Mouse (Mus musculus) megakaryocyte, embryonic 14.5 days (primary cell): ENCODE results near the gene Garnl3. TPM values are rescaled to one million over a fixed set of nuclear protein-coding genes. Genes with fewer than 3 reads are reported as not detected.

Experiments used
- H3K27me3 ChIP-seq: replicated peaks from 2 replicates; pipeline ENCODE3; 2012; ENCODE audit warnings: inconsistent platforms
- H3K36me3 ChIP-seq: replicated peaks from 2 replicates; pipeline ENCODE3; 2012; ENCODE audit warnings: low read length, inconsistent platforms, mixed read lengths
- H3K4me1 ChIP-seq: 2 replicates; pipeline ENCODE4 v1.6.1; 2012; ENCODE audit warnings: inconsistent platforms
- H3K4me3 ChIP-seq: replicated peaks from 2 replicates; pipeline ENCODE3; 2012; ENCODE audit warnings: moderate library complexity, mild to moderate bottlenecking, inconsistent platforms
- H3K9me3 ChIP-seq: 2 replicates; pipeline ENCODE4 v1.6.1; 2012; ENCODE audit warnings: inconsistent platforms
- FLI1 ChIP-seq: IDR thresholded peaks from 2 replicates; pipeline ENCODE4 v1.6.1; 2012; ENCODE audit warnings: low read length, inconsistent platforms, mixed read lengths
- GATA1 ChIP-seq: IDR thresholded peaks from 3 replicates; pipeline ENCODE4 v1.6.1; 2012; ENCODE audit warnings: mixed read lengths, low read length, inconsistent platforms, borderline replicate concordance
- polyA plus RNA-seq: library from polyadenylated mRNA; stranded (reverse); fragments of >175 nt; gene quantifications from 2 replicates; pipeline ENCODE4 v1.2.3, GENCODE M21; 2012; ENCODE audit warnings: low replicate concordance; ENCODE audit not compliant: insufficient read depth

The Garnl3 gene
- polyA plus RNA-seq, 1 experiment = 0.06 TPM

DNA sequence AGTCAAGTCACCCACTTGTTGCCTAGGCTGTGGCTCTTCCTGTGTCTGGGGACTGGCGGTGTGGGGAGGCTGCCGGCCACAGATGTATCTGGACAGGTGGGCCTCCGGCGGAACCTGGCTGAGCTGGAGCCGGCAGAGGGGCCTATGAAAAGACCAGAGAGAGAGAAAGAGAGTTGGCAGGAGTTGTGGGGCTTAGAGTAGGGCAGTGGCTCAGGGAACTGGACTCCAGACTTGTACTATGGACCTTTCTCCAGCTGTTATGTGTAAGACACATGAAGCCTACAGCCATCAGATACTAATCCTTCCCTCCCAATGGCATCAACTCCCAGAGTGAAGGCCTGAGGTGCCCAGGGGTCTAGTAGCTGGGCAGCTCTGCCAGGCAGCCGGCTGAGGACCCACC lies 27.4 kb upstream of the Garnl3 start:
- peaks cover 4% of the 10 kb centered on the region; the same call in 1 of the 2 replicates for H3K4me1 ChIP-seq
- no peak for TF ChIP-seq FLI1
- no peak for TF ChIP-seq GATA1

DNA sequence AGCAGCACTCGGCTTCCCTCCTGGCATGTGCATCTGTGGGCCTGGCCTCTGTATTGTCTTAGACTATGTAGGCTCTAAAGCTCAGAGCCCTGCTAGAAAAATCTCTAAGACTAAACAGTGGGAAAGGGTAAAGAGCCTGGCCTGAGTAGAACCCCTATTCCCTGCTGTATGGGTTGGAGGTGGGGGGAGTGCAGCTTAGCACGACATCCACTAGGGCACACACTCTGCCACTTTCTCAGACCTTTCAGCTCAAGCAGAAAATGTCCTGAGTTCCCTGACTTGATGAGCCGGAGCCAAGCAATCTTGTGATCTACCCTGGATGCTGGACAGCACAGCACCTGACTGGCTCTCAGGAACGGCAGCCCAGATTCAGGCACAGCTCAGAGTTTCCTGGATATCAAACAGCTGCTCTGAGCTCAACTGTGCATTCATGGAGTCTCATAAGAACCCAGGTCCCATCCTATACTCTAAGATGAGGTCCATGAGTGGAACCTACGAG lies 24.9 kb upstream of the Garnl3 start:
- H3K27me3 ChIP-seq = peaks cover 69% of the 10 kb centered on the region
- TF ChIP-seq FLI1 (no peak), GATA1 (no peak)
- no peaks in the 10 kb centered on the region for H3K9me3 ChIP-seq
- H3K36me3 ChIP-seq = no peaks in the 10 kb centered on the region
- no peak overlapping the region for H3K4me3 ChIP-seq
- peaks cover 4% of the 10 kb centered on the region; the same call in 1 of the 2 replicates for H3K4me1 ChIP-seq

More for the DNA sequence above, 27.4 kb upstream of the Garnl3 start:
- Histone ChIP-seq H3K36me3 (no peaks in the 10 kb centered on the region), H3K9me3 (no peaks in the 10 kb centered on the region), H3K4me3 (no peak overlapping the region), H3K27me3 (peaks cover 80% of the 10 kb centered on the region)

DNA sequence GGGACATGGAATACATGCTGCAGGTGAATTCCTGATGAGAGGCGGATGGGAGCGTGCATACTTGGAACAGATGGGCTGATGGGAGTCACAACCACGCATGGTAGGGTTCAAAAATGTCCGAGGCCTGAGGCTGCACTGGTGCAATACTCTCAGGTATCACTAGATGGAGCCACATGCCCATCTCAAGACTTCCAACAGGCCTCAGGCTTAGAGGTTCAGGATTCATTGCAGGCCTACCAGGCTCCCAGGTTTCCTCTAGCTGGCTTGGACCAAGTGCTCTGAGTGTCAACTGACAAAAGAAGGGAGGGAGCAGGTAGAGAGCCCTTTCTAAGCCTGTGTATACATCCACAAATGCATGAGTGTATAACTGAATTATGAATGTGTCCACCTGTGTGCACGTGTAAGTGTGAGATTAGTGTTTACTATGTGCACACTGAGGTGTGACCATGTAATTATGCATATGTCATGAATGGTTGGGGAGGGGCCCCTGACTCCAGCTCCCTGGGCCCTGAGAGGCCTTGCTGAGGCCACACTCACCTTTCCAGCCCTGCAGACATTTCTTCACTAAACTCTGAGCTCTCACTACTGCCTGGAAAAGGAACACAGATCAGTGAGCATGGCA lies 23.4 kb upstream of the Garnl3 start:
- H3K27me3 ChIP-seq = peaks cover 66% of the 10 kb centered on the region
- no peak overlapping the region for H3K4me3 ChIP-seq
- H3K4me1 ChIP-seq = peaks cover 2% of the 10 kb centered on the region; the same call in 1 of the 2 replicates
- H3K9me3 ChIP-seq = no peaks in the 10 kb centered on the region
- no peaks in the 10 kb centered on the region for H3K36me3 ChIP-seq
- no peak for TF ChIP-seq GATA1
- no peak for TF ChIP-seq FLI1

DNA sequence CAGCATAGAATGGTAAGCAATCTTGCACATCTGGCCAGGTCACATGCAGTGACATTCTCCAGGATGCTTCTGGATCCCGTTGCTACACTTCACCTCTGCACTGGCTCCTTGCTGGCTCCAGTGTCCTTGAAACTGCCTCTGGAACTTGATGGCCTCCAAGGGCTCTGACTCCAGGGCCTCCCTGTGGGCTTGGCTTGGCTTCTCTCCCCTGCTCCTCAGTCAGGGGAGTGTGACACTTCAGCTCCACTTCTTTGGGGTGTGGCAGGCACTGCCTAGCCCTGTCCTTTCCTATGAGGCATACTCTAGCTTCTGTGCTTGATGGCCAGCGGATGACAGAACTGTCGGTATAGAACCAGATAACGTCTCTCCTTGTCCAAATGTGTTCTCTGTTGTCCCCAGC lies 15.5 kb upstream of the Garnl3 start:
- Histone ChIP-seq H3K9me3 (no peaks in the 10 kb centered on the region), H3K36me3 (no peaks in the 10 kb centered on the region), H3K27me3 (peaks cover 77% of the 10 kb centered on the region), H3K4me1 (peaks cover 10% of the 10 kb centered on the region), H3K4me3 (no peak overlapping the region)
- TF ChIP-seq FLI1 (no peak), GATA1 (no peak)

DNA sequence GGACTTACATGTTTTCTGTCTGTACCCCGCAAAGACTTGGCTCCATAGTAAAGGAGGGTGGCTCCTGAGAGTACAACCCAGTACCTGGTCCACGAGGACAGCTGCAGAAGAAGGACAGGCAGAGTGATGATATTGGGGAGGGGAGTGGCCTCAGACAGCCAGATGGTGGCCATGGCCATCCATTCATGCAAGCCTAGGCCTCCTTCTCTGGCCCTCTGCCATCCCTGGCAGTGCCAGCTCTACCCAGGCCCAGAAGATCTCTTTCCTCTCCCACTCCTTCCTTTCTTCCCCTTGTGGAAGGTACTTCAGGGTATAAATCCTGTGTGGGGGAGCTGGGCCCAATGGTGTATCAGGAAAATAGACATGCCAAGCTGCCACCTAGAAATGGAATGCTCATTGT lies 11.8 kb upstream of the Garnl3 start:
- no peaks in the 10 kb centered on the region for H3K9me3 ChIP-seq
- TF ChIP-seq GATA1 = no peak

DNA sequence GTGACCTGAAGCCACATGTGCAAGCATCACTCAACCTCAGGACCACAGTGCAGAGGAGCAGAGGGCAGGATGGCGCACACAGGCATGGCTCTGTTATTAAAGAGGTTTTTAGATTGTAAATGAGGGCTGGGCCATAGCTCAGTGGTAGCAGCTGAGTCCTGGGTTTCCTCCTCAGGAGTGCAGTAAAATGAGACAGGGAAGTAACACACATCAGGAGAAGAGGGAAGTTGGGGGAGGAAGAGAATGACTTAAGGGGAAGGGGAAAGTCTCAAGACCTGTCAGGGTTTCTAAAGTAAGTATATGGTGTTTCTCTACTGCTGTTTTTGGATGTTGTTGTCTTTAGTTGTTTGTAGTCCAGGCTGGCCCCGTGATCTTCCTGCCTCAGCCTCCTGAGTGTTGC lies 7.0 kb upstream of the Garnl3 start:
- H3K4me1 ChIP-seq = no peaks in the 10 kb centered on the region
- peaks cover 64% of the 10 kb centered on the region for H3K27me3 ChIP-seq
- TF ChIP-seq FLI1 = no peak
- TF ChIP-seq GATA1 = no peak
- no peak overlapping the region for H3K4me3 ChIP-seq
- no peaks in the 10 kb centered on the region for H3K36me3 ChIP-seq
- H3K9me3 ChIP-seq = no peaks in the 10 kb centered on the region

More for the DNA sequence above, 11.8 kb upstream of the Garnl3 start:
- Histone ChIP-seq H3K4me3 (no peak overlapping the region), H3K36me3 (no peaks in the 10 kb centered on the region), H3K27me3 (peaks cover 71% of the 10 kb centered on the region), H3K4me1 (peaks cover 10% of the 10 kb centered on the region)

DNA sequence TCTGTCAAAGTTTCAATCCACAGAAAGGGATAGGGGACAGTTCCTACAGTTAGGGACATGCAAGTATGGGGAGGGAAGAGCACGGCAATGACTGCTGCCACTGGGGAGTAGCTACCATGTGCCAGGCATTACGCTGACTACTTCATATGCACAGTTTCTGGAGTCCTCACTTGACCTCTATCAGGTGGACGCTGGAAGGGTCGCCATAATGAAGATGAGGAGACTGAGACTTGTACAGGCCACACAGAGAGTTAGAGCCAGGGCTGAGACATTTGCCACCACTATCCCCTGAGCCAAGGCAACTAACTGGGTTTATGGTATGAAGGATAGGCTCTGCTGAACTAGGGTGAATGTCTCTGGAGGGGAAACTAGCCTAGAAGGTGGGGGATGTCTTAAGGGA lies 6.3 kb upstream of the Garnl3 start:
- peaks cover 3% of the 10 kb centered on the region for H3K4me1 ChIP-seq
- TF ChIP-seq GATA1 (no peak), FLI1 (no peak)
- H3K36me3 ChIP-seq = no peaks in the 10 kb centered on the region
- H3K27me3 ChIP-seq = peaks cover 62% of the 10 kb centered on the region
- no peaks in the 10 kb centered on the region for H3K9me3 ChIP-seq
- H3K4me3 ChIP-seq = no peak overlapping the region

DNA sequence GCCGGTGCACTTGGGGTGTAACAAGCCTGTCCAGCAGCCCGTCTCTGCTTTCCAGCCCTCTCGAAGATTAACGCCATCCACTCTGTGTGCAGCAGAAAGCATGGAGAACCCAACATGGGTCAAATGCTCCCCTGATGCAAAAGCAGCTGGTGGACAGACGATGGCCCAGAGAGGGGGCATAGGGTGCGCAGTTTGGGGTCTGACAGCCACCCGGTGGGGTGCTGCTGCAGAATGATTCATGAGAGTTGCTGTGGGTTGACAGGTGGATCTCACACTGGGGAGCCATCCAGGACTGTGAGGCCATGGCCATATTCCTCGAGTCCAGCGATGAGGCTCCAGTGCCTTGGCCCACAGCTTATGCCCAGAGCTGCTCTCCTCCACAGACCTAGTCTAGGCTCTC lies 5.8 kb upstream of the Garnl3 start:
- no peak overlapping the region for H3K4me3 ChIP-seq
- no peaks in the 10 kb centered on the region for H3K9me3 ChIP-seq
- TF ChIP-seq FLI1 (no peak), GATA1 (no peak)
- peaks cover 62% of the 10 kb centered on the region for H3K27me3 ChIP-seq
- peaks cover 8% of the 10 kb centered on the region for H3K4me1 ChIP-seq
- H3K36me3 ChIP-seq = no peaks in the 10 kb centered on the region

DNA sequence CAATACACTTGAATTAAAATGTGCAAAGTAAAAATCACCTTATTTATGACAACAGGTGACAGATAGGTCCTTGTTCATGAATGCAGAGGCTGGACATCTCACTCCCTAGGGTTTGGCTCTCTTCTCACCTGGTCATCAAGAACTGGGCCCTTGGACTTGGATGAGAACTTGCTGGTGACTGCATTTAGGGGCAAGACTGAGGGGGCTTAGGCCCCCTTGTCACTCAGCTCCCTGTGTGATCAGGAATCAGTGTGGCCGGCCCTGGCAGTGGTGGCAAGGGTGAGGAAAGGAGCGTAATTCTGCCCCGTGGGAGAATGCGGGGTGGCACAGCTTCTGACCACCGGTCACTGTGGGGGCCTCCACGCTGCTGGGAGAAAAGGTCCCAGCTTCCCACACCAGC lies 4.9 kb upstream of the Garnl3 start:
- Histone ChIP-seq H3K27me3 (peaks cover 67% of the 10 kb centered on the region), H3K36me3 (no peaks in the 10 kb centered on the region), H3K9me3 (no peaks in the 10 kb centered on the region), H3K4me3 (no peak overlapping the region), H3K4me1 (peaks cover 16% of the 10 kb centered on the region)
- TF ChIP-seq FLI1 (no peak), GATA1 (no peak)

DNA sequence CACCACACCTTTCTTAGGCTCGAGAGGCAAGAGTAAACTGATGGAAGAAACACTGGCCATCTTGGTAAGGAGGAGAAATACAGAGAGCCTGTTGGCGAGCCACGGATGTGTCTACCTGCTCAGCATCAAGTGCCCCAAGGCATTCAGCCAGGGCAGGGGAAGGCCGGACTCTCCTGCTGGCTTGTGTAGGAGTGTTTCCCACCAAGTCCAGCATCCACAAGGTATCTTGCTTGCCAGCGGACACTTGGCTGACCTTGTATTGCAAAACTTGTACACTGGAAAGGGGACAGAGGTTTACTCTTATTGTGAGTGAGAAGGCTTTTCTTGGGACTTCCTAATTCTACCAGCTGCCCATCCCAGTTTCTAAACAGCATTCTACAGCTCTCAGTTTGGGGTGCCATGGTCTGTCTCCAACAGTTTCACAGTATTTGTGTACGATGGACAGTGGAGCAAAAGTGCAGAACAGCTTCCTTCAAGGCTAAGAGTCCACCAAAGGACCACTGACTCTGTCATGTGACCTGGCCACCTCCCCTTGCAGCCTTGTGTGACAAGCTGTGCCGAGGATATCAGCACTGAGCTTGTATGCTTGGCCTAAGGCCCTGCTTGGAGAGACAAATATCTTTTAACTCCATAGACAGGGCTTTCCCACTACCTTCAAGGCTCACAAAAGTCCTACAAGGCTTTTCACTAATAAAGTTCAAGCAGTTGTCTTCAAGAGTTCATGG lies 3.5 kb upstream of the Garnl3 start:
- TF ChIP-seq GATA1 = no peak
- no peak for TF ChIP-seq FLI1
- no peak overlapping the region for H3K4me3 ChIP-seq
- no peaks in the 10 kb centered on the region for H3K9me3 ChIP-seq
- no peaks in the 10 kb centered on the region for H3K36me3 ChIP-seq
- peaks cover 25% of the 10 kb centered on the region for H3K4me1 ChIP-seq
- H3K27me3 ChIP-seq = peaks cover 67% of the 10 kb centered on the region
